In genomic region chr11:86578809-86579730, GRCm38 (mm10) we compare ENCODE assay signal across 8 mouse cellular contexts. TPM values are rescaled to one million over a fixed set of nuclear protein-coding genes. Genes with fewer than 3 reads are reported as not detected.
DNase-seq lines count a peak whose midpoint lies in the region; ATAC-seq lines count a peak whose summit lies in the region.

No protein-coding gene starts in this region.

- H3K36me3 ChIP-seq in heart, embryonic 11.5 days (ENCODE audit: control insufficient read depth, insufficient read depth, low read length) = no peaks in the 10 kb centered on the region
- H3K36me3 ChIP-seq in megakaryocyte, embryonic 14.5 days (replicated peaks; ENCODE audit: low read length) = peaks cover 19% of the 10 kb centered on the region

- no peak for ATAC-seq in heart, embryonic 11.5 days (replicated peaks; ENCODE audit: insufficient number of reproducible peaks, low FRiP score, low TSS enrichment)

- H3K27ac ChIP-seq in heart, embryonic 11.5 days (ENCODE audit: low read depth, low read length) = no peak overlapping the region

- H3K9ac ChIP-seq in heart, embryonic 11.5 days (ENCODE audit: low read depth, low read length) = no peak overlapping the region

- DNase-seq in heart, adult 11 months = peak; percentile 99
- peak; percentile 55 for DNase-seq in Muller cell, postnatal 12 days (ENCODE audit: inconsistent ontology term)
- DNase-seq in heart, adult 18-20 months = peak; percentile 74 to 90
- peak; percentile 78 for DNase-seq in kidney, postnatal 10 days
- DNase-seq in right cerebral cortex, postnatal 25 days = no peak
- no peak for DNase-seq in layer of hippocampus, postnatal 25 days (ENCODE audit: extremely low spot score in 1 of 2, low spot score in 1 of 2)

- H3K4me3 ChIP-seq in heart, embryonic 11.5 days (ENCODE audit: low read depth, low read length) = no peak overlapping the region
- peak overlapping the region; percentile 60 for H3K4me3 ChIP-seq in megakaryocyte, embryonic 14.5 days (replicated peaks)

- H3K4me1 ChIP-seq in heart, embryonic 11.5 days (ENCODE audit: control insufficient read depth, insufficient read depth, low read length) = peaks cover 33% of the 10 kb centered on the region
- peaks cover 88% of the 10 kb centered on the region for H3K4me1 ChIP-seq in megakaryocyte, embryonic 14.5 days

- no peak overlapping the region for H3K4me2 ChIP-seq in heart, embryonic 11.5 days

- no peaks in the 10 kb centered on the region for H3K9me3 ChIP-seq in heart, embryonic 11.5 days (replicated peaks; ENCODE audit: control insufficient read depth, low read length)
- no peaks in the 10 kb centered on the region for H3K9me3 ChIP-seq in megakaryocyte, embryonic 14.5 days

- 60% methylated on average over 25 of the region's 25 CpGs for WGBS in heart, embryonic 11.5 days (ENCODE audit: insufficient replicate concordance)

- no peaks in the 10 kb centered on the region for H3K27me3 ChIP-seq in heart, embryonic 11.5 days (ENCODE audit: control insufficient read depth, insufficient read depth, low read length)
- H3K27me3 ChIP-seq in megakaryocyte, embryonic 14.5 days (replicated peaks) = no peaks in the 10 kb centered on the region

RNA-seq across cellular contexts. Expression of gene Tubd1, which starts 34.3 kb away (rescaled TPM):
- 10.6 and 12.2 TPM in 2 replicates for polyA plus RNA-seq in heart, embryonic 11.5 days (2014; fragmentation: Nextera tagmentation; extraction: Ambion mirVana)
- total RNA-seq in heart, adult 18-20 months (2021) = 1 to 10 TPM; 5.3 TPM
- polyA plus RNA-seq in megakaryocyte, embryonic 14.5 days (2012; ENCODE audit: insufficient read depth, low replicate concordance) = 0.32 TPM in 1 of 2 replicates, not detected in the other
- total RNA-seq in layer of hippocampus, postnatal 25 days (2021) = 1 to 10 TPM; 5.1 to 6.8 TPM

RNA-seq across cellular contexts. Expression of gene Rps6kb1, which starts 34.5 kb away (rescaled TPM):
- polyA plus RNA-seq in heart, embryonic 11.5 days (2014; fragmentation: Nextera tagmentation; extraction: Ambion mirVana) = 43.4 and 50.0 TPM in 2 replicates
- 10 to 100 TPM; 20.0 to 22.1 TPM for total RNA-seq in heart, adult 18-20 months (2021)
- polyA plus RNA-seq in megakaryocyte, embryonic 14.5 days (2012; ENCODE audit: insufficient read depth, low replicate concordance) = 5.3 TPM in 1 of 2 replicates, not detected in the other
- total RNA-seq in layer of hippocampus, postnatal 25 days (2021) = 10 to 100 TPM; 34.5 to 41.6 TPM

Comparison
In these comparisons a context has a peak if more than half of its experiments do, and no peak if none do; other contexts are left out.
1. DNase-seq: peak in heart, adult 11 months (single experiment), Muller cell, postnatal 12 days (single experiment), heart, adult 18-20 months (2 of 2) and kidney, postnatal 10 days (single experiment); none in right cerebral cortex, postnatal 25 days (single experiment) and layer of hippocampus, postnatal 25 days (0 of 2).